Mouse (Mus musculus) gastrocnemius, postnatal 14 days (tissue): ENCODE measurements at regions not wholly inside any gene's neighbourhood (a gene's known extent, or its start where the extent isn't known, plus 50 kb on each side); places are given as distances from the start of the nearest gene placed in this dataset.

ENCODE experiments used
- DNase-seq: peaks from one replicate; pipeline ENCODE4 v3.0.0; 2021; ENCODE audit warnings: mixed read lengths
- intact Hi-C: fragments of 180-260 bp; cut with DNase I; formaldehyde crosslinking; loops from one replicate; pipeline ENCODE4 v1.15.1; 2025; ENCODE audit warnings: low total_unique reads

- intact Hi-C loops = no loop called here
Measured at GRCm38 (mm10) chr11:82597757-82598156, 166.4 kb downstream of the Cct6b start.

GRCm38 (mm10) chr11:82596801-82597200, 167.3 kb downstream of the Cct6b start:
- intact Hi-C loops = no loop called here
- DNase-seq = no peak

More at GRCm38 (mm10) chr11:82597757-82598156, 166.4 kb downstream of the Cct6b start:
- no peak for DNase-seq

GRCm38 (mm10) chr11:82589761-82590160, 174.4 kb downstream of the Cct6b start:
- intact Hi-C loops = no loop called here
- DNase-seq = no peak

GRCm38 (mm10) chr11:82588744-82589143, 175.4 kb downstream of the Cct6b start:
- intact Hi-C loops = no loop called here
- DNase-seq = no peak

GRCm38 (mm10) chr11:82579841-82580415, 184.2 kb downstream of the Cct6b start:
- no peak for DNase-seq
- intact Hi-C loops = no loop called here

GRCm38 (mm10) chr11:82576019-82576418, 187.3 kb downstream of the Tmem132e start:
- intact Hi-C loops = no loop called here
- DNase-seq = no peak

- intact Hi-C loops = no loop called here
- DNase-seq = no peak
Measured at GRCm38 (mm10) chr11:82573126-82573525, 184.4 kb downstream of the Tmem132e start.

GRCm38 (mm10) chr11:82571525-82571924, 182.8 kb downstream of the Tmem132e start:
- no peak for DNase-seq
- intact Hi-C loops = no loop called here

- intact Hi-C loops = no loop called here
Measured at GRCm38 (mm10) chr11:82569819-82570218, 181.1 kb downstream of the Tmem132e start.

GRCm38 (mm10) chr11:82568219-82568676, 179.5 kb downstream of the Tmem132e start:
- intact Hi-C loops = no loop called here
- DNase-seq = no peak

More at GRCm38 (mm10) chr11:82569819-82570218, 181.1 kb downstream of the Tmem132e start:
- no peak for DNase-seq

- DNase-seq = no peak
- intact Hi-C loops = no loop called here
Measured at GRCm38 (mm10) chr11:82567014-82567685, 178.4 kb downstream of the Tmem132e start.

GRCm38 (mm10) chr11:82566092-82566491, 177.4 kb downstream of the Tmem132e start:
- no peak for DNase-seq
- intact Hi-C loops = no loop called here

- DNase-seq = no peak
- intact Hi-C loops = no loop called here
Measured at GRCm38 (mm10) chr11:82564181-82564580, 175.5 kb downstream of the Tmem132e start.

- intact Hi-C loops = no loop called here
- no peak for DNase-seq
Measured at GRCm38 (mm10) chr11:82542028-82542427, 153.3 kb downstream of the Tmem132e start.

GRCm38 (mm10) chr11:82541376-82541775, 152.7 kb downstream of the Tmem132e start:
- intact Hi-C loops = no loop called here
- DNase-seq = no peak

- intact Hi-C loops = no loop called here
Measured at GRCm38 (mm10) chr11:82537931-82538330, 149.2 kb downstream of the Tmem132e start.

GRCm38 (mm10) chr11:82523200-82523802, 134.6 kb downstream of the Tmem132e start:
- intact Hi-C loops = no loop called here
- no peak for DNase-seq

More at GRCm38 (mm10) chr11:82537931-82538330, 149.2 kb downstream of the Tmem132e start:
- no peak for DNase-seq

- no peak for DNase-seq
- intact Hi-C loops = no loop called here
Measured at GRCm38 (mm10) chr11:82521383-82521782, 132.7 kb downstream of the Tmem132e start.

- intact Hi-C loops = no loop called here
- DNase-seq = no peak
Measured at GRCm38 (mm10) chr11:82518691-82519090, 130.0 kb downstream of the Tmem132e start.

GRCm38 (mm10) chr11:82514526-82515144, 125.9 kb downstream of the Tmem132e start:
- intact Hi-C loops = no loop called here
- DNase-seq = no peak
